Mouse (Mus musculus) forebrain, embryonic 16.5 days (tissue): ENCODE data around the gene 4933434E20Rik. TPM values are rescaled to one million over a fixed set of nuclear protein-coding genes. Genes with fewer than 3 reads are reported as not detected.

Experiments
- ATAC-seq: fragments of 200-750 bp; cut with Nextera tagmentation; 2 replicates; pipeline ENCODE4 v1.8.0; 2017; ENCODE audit warnings: mild to moderate bottlenecking, moderate library complexity
- H3K27ac ChIP-seq: fragments of 300-500 bp; sonication (generic); 2 replicates; pipeline ENCODE4 v1.5.1; 2014; ENCODE audit warnings: low read length, control low read depth
- H3K27me3 ChIP-seq: fragments of 300-500 bp; sonication (generic); replicated peaks from 2 replicates; pipeline ENCODE4 v1.6.1; 2014; ENCODE audit warnings: low read length; ENCODE audit not compliant: control insufficient read depth, insufficient read depth
- H3K36me3 ChIP-seq: fragments of 300-500 bp; sonication (generic); 2 replicates; pipeline ENCODE4 v1.6.1; 2014; ENCODE audit not compliant: control insufficient read depth, insufficient read depth
- H3K4me1 ChIP-seq: fragments of 300-500 bp; sonication (generic); replicated peaks from 2 replicates; pipeline ENCODE4 v1.6.1; 2014; ENCODE audit warnings: low read length; ENCODE audit not compliant: control insufficient read depth, insufficient read depth
- H3K4me2 ChIP-seq: fragments of 300-500 bp; sonication (generic); 2 replicates; pipeline ENCODE4 v1.6.1; 2014; ENCODE audit warnings: mild to moderate bottlenecking, low read length, control low read depth
- H3K4me3 ChIP-seq: fragments of 300-500 bp; sonication (generic); replicated peaks from 2 replicates; pipeline ENCODE4 v1.5.1; 2014; ENCODE audit warnings: mild to moderate bottlenecking, low read length, control low read depth
- H3K9ac ChIP-seq: fragments of 300-500 bp; sonication (generic); replicated peaks from 2 replicates; pipeline ENCODE4 v1.6.1; 2014; ENCODE audit warnings: low read depth, low read length, control low read depth
- H3K9me3 ChIP-seq: fragments of 300-500 bp; sonication (generic); 2 replicates; pipeline ENCODE4 v1.6.1; 2016; ENCODE audit warnings: low read length; ENCODE audit not compliant: control insufficient read depth
- WGBS: fragments of 180-500 bp; shearing (Covaris S2); extraction: QIAGEN DNeasy Blood & Tissue Kit; methylation state at CpG from one replicate; pipeline ENCODE4 v1.1.7; 2014; 5-methylcytosine and 5-hydroxymethylcytosine counted together
- polyA plus RNA-seq: library from polyadenylated mRNA; unstranded; fragments of >200 nt; fragmentation: Nextera tagmentation; extraction: Ambion mirVana; gene quantifications from 2 replicates; pipeline ENCODE4 v1.2.1, GENCODE M21; 2015

The 4933434E20Rik gene
- polyA plus RNA-seq, result 220 and 232 TPM in 2 replicates

DNA sequence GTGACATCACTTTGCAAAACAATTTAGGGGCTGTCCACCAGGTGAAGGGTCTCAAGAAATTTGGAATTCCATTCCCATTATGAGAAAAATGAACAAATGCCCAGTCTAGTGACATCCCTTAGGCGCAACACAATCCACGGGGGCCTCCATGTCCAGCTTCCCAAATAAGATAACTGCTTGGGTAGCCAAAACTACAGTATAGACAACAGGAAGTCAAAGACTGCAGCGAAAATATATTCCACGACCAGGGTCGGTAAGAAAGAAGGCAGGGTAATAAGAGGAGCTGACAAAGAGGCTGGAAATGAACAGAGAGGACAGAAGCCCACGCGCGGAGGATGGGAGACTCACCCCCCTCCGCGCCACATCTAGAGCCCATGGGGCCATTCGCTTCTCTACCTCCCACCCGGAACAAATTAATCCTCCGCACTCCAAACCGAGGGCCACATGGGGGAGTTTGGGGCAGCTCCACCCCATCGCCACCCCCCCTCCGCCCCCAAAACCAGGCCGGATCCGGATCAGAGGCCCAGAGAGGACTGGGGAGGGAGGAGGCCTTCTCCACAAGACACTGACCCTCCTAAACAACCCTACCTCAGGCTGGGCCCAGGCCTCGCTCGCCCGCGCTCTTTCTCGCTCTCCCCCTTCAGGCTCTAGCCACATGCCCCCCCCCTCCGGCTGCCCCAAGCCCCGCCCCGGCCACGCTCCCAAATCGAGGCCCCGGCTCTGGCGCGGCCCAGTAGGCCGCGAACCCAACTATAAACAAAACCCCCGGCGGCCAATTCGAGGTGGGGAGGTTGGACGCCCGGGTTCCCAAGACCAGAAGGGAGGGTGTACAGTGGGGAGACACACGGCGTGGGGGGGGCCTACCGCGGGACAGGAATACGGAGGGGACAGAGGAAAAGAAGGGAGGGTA is at the start of gene 4933434E20Rik:
4933434E20Rik (plus strand) TSS at position 196 of the 910 bp plus-strand sequence.
- H3K4me1 ChIP-seq, result peaks cover 27% of the 10 kb centered on the region
- peak within 1 kb of the TSS; percentile 88 for H3K9ac ChIP-seq
- H3K27me3 ChIP-seq, result no peaks in the 10 kb centered on the region
- peak within 1 kb of the TSS; percentile 58 for H3K4me2 ChIP-seq
- H3K27ac ChIP-seq, result peak within 1 kb of the TSS; percentile 84
- peak; percentile 65 for ATAC-seq
- H3K36me3 ChIP-seq, result peaks cover 12% of the 10 kb centered on the region
- H3K4me3 ChIP-seq, result peak within 1 kb of the TSS; percentile 75
- H3K9me3 ChIP-seq, result no peaks in the 10 kb centered on the region
- under 1% methylated on average over 35 of the region's 43 CpGs for WGBS

DNA sequence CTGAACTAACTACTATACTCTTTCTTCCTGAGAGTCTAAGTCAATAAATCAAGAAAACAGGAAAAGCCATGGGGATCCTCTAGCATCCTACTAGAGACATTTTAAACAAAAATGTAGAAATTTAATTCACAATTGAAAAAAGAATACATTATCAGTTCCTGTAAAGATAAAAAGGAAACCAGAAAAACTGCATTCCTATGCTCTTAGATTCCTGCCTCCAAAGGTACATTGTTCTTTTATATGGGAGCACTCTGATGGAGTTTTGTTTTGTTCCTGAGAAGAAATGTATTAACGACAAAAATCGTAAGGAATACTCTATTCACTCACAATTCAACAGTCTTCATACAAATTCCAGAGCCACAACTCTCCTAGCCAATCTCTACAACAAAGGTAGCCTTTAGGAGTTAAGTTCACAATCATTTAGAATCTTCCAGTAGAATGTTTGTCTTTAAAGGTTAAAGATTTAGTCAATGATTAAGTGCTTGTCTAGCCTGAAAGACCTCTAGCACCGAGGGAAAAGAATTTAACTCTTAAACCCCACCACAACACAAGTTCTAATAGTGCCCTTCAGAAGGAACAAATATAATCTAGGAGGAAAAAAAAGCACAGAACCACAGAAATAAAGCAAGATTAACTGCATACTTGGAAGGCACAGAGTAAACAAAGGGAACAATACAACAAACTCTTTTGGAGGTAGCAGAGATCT is 47.2 kb upstream of the 4933434E20Rik start:
- H3K9ac ChIP-seq, result no peak overlapping the region
- ATAC-seq, result no peak
- peaks cover 46% of the 10 kb centered on the region for H3K36me3 ChIP-seq
- H3K4me1 ChIP-seq, result peaks cover 2% of the 10 kb centered on the region
- WGBS, result 72% methylated on average over 3 of the region's 3 CpGs
- no peaks in the 10 kb centered on the region for H3K9me3 ChIP-seq
- no peak overlapping the region for H3K4me3 ChIP-seq
- no peak overlapping the region for H3K27ac ChIP-seq
- H3K27me3 ChIP-seq, result no peaks in the 10 kb centered on the region
- no peak overlapping the region for H3K4me2 ChIP-seq

DNA sequence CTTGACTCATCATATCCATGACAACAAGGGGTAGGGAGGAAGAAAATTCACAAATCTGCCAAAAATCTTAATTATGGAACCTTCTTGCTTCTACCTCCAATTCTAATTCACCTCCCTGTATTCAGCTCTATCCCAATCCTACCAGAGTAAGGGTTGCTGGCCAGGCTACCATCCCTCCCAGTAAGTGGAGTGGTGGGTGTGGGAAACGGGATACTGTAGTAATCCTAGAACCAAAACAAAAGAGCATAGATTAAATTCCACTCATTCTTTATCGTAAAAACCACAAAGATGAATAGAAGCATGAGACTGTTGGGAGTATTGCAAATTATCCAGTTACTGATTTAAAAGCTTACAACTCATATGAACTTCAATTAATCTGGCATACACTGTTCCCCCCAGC is 41.1 kb upstream of the 4933434E20Rik start:
- Histone ChIP-seq H3K27me3 (no peaks in the 10 kb centered on the region), H3K36me3 (peaks cover 71% of the 10 kb centered on the region), H3K9me3 (no peaks in the 10 kb centered on the region), H3K27ac (no peak overlapping the region), H3K4me3 (no peak overlapping the region), H3K9ac (no peak overlapping the region), H3K4me1 (no peaks in the 10 kb centered on the region), H3K4me2 (no peak overlapping the region)
- no peak for ATAC-seq
- WGBS, result 93% methylated on average over 2 of the region's 2 CpGs

DNA sequence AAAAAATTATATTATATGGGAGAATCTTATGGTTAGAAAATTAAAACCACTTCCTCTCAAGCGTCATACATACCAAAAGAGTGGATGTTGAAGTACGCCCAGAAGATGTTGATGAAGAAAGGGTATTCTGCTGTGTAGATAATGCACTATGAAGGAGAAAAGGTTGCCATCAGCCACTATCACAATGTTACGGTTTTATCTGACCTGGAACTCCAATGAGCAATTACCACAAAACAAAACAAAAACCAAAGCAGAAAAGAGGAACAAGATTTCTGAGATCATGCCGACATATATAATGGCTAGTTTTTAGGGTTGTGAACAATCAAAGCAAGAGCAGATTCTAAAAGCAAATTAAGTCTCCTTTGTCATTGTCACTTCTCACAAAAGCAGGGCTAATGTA is 34.8 kb upstream of the 4933434E20Rik start:
- Histone ChIP-seq H3K4me1 (no peaks in the 10 kb centered on the region), H3K4me3 (no peak overlapping the region), H3K9me3 (no peaks in the 10 kb centered on the region), H3K27me3 (no peaks in the 10 kb centered on the region), H3K9ac (no peak overlapping the region), H3K36me3 (peaks cover 74% of the 10 kb centered on the region), H3K4me2 (no peak overlapping the region), H3K27ac (no peak overlapping the region)
- WGBS, result 93% methylated on average over 4 of the region's 4 CpGs
- ATAC-seq, result no peak

DNA sequence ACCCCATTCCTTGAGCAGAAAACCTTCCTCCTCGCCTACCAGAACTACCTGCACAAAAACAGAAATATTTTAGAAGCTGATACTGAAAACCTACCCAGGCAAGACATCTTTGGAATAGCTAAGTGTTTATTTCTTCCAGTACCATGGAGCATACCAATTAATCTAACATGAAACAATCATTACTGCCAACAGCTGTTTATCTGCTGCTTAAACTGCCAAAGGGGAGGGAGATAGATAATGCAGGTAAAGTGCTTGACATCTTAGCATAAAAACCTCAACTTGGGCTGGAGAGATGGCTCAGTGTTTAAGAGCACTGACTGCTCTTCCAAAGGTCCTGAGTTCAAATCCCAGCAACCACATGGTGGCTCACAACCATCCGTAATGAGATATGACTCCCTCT is 16.8 kb upstream of the 4933434E20Rik start:
- Histone ChIP-seq H3K36me3 (peaks cover 38% of the 10 kb centered on the region), H3K4me2 (no peak overlapping the region)
- 90% methylated on average over 2 of the region's 2 CpGs for WGBS

DNA sequence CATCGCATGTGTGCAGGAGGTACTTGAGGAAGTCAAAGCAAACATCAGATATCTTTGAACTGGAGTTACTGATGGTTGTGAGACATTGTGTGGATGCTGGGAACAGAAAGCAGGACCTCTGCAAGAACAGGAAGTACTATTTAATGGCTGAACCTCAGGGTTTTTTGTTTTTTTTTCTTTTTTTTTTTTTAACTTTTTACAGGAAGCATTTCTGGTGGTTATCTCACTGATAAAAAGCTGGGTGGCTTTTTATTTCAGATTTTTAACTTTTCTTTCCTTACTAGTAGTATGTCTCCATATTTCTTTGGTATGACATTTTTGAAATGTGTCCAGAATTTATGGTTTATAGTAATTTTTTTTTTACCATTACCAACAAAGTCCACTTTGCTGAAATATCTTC is 15.2 kb upstream of the 4933434E20Rik start:
- H3K9ac ChIP-seq, result no peak overlapping the region
- 100% methylated on average over 1 of the region's 1 CpGs for WGBS
- no peaks in the 10 kb centered on the region for H3K9me3 ChIP-seq
- no peak overlapping the region for H3K4me2 ChIP-seq
- no peak for ATAC-seq
- H3K4me1 ChIP-seq, result no peaks in the 10 kb centered on the region
- H3K27me3 ChIP-seq, result no peaks in the 10 kb centered on the region
- H3K36me3 ChIP-seq, result peaks cover 35% of the 10 kb centered on the region
- H3K27ac ChIP-seq, result no peak overlapping the region
- no peak overlapping the region for H3K4me3 ChIP-seq

More for the DNA sequence above, 16.8 kb upstream of the 4933434E20Rik start:
- Histone ChIP-seq H3K9ac (no peak overlapping the region), H3K4me1 (no peaks in the 10 kb centered on the region), H3K27ac (no peak overlapping the region), H3K4me3 (no peak overlapping the region), H3K27me3 (no peaks in the 10 kb centered on the region), H3K9me3 (no peaks in the 10 kb centered on the region)
- no peak for ATAC-seq

DNA sequence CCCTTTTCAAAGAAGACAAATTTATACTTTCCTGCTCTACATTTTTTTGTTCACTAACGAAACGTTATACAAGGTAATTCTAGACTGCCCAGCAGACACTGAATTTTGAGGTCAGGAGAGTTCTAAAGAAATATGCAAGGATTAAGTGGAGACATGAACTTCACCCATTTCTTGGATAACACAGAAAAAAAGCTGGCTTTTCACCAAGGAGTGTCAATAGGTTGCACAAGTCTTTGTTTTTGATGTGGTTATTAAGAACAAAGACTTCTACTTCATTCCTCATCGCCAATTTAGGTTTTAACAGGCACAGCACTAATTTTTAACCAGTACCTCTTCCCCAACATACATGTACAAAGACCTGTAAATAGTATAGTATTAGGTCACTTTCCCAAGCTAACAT is 1.7 kb upstream of the 4933434E20Rik start:
- ATAC-seq, result no peak
- no peaks in the 10 kb centered on the region for H3K27me3 ChIP-seq
- H3K4me1 ChIP-seq, result peaks cover 18% of the 10 kb centered on the region
- H3K36me3 ChIP-seq, result peaks cover 8% of the 10 kb centered on the region
- no peak overlapping the region for H3K9ac ChIP-seq
- 51% methylated on average over 3 of the region's 3 CpGs for WGBS
- no peak overlapping the region for H3K4me2 ChIP-seq
- H3K27ac ChIP-seq, result no peak overlapping the region
- no peaks in the 10 kb centered on the region for H3K9me3 ChIP-seq
- H3K4me3 ChIP-seq, result no peak overlapping the region

DNA sequence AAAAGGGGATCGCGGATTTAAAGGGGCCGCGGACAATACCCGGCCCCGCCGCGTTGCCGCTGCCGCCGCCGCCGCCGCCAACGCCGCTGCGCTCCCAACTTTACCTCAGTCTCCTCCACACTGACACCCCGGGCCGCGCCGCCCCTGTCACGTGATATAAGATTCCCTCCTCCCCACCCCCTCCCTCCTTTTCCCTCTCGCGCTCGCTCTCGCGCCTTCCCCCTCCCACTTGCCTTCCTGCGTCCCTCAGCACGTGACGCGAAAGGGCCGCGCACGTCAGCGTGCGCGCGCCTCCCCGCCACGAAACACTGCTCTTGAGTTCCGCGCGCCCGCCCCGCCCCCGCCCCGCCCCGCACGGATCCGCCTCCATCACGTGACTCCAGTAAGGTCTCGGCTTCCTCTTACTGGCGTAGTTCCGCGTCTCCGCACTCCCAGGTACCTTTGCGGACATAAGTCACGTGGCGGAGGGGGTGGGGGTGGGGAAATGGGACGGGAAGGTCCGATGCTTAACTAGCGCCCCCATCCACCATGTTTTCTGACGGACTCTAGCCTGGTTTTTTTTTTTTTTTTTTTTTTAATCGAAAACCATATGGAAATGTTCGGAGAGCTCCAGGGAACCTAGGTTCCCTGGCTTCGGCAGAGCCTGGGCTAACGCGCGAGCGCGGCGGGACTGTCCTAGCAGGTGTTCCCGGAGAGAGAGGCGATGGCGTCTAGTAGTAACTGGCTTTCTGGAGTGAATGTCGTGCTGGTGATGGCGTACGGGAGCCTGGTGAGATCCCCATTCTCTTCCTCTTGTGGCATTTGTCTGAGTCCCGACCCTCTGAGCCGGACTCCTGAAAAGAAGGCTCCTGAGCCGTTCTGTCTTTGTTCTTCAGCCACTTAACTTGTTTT is 1.2 kb downstream of the 4933434E20Rik start, which contains the start of gene Ubap2l:
Ubap2l (minus strand) TSS at position 278 of the 891 bp plus-strand sequence.
- ATAC-seq, result peak; percentile 89
- H3K36me3 ChIP-seq, result peaks cover 18% of the 10 kb centered on the region
- H3K4me2 ChIP-seq, result peak within 1 kb of the TSS; percentile 73
- peak within 1 kb of the TSS; percentile 88 for H3K9ac ChIP-seq
- under 1% methylated on average over 67 of the region's 81 CpGs for WGBS
- H3K27ac ChIP-seq, result peak within 1 kb of the TSS; percentile 95
- peak within 1 kb of the TSS; percentile 88 for H3K4me3 ChIP-seq
- no peaks in the 10 kb centered on the region for H3K27me3 ChIP-seq
- peaks cover 27% of the 10 kb centered on the region for H3K4me1 ChIP-seq
- no peaks in the 10 kb centered on the region for H3K9me3 ChIP-seq
